Mouse (Mus musculus) yolk sac, embryonic 10.5 days (tissue): ENCODE data around the gene Slc35f1.

ENCODE experiments used
- DNase-seq: peaks from one replicate; pipeline ENCODE4 v3.0.0-alpha.2; 2017; ENCODE audit warnings: low spot score

Gene Slc35f1

GRCm38 (mm10) chr10:53101412-53101811, 411.1 kb downstream of the Slc35f1 start:
- no peak for DNase-seq

DNA sequence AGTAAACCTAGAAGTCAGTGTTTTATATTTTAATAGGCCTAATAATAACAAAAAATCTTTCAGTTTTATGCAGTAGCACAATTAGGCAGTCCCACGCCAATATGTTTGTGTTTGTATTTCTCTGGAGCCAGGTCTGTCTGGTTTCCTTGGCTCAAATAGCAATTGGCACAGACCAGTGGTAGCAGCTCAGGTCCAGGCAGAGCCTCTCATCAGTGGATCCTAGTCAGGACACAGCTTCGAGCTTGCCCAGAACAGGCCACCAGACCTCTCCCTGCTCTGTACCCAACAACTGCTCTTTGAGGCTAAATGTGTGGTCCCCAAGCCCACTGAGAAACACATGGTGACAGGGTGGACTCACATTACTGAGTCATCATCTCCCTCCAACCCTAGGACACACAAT, 412.1 kb downstream of the Slc35f1 start:
- no peak for DNase-seq

DNA sequence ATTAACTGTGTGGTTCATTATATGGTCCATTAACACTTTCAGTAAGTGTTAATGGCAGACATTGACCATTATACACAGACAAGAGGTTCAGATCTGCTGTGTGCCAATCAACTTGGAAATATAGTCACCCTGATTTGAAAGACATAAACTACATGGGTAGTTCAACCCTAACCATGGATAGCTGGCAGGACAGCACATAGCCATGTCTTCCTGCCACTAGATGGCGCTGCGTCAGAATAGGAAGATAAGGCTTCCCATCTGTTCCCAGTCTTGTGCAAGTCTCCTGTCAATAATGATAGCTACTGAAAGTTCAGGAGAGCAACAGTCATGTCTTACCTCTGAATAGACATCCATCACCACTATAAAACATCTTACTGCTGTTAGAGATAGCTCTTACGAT, 424.7 kb downstream of the Slc35f1 start:
- DNase-seq = peak; percentile 9

DNA sequence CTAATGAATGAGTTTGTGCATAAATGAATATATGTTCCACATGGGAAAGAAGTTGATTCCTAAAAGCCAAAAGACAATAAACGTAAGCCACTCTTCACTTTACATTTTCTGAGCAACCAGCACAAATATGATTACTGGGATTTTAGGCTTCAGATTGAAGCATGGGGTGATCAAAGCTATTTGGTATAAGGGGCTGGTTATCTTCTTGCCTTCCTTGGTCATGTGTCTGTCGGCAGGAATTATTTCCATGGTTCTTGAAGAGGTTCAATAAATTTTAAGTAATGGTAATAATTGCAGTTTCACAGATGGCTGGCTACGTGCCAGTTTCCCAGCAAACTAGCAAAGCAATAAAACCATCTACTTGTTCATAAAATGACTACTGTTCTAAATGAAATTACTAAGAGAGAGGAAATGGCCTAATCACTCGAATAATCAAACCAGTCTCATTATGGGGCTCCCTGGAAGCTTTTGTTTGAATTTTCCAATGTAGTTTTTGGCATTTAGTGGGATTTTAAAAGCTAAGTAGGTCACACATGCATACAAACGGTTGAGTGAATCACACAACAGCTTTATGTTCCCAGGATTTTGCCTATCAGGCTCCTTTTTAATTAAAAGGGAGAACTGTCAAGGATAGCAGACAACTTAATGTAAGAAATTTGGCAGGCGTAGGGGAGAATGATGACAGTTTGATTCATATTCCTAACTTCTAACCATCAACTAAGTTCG, 425.5 kb downstream of the Slc35f1 start:
- no peak for DNase-seq

DNA sequence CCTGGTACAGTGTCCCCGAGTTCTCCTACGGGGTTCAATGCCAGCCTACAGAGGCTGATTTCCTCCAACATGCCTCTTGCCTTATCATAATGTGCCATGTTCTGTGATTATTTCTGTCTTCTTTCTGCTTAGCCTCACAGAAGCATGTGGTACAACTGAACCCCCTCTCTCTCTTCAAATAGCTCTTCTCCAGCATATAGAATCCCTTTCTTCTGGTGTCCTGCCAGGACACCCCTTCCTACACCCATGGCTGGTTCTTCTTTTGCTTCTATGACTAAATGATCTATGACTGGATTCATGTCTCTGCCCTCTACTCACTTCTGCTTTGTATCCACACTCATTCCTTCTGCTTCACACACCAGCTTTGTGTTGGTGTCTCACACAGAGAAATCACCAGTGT, 430.3 kb downstream of the Slc35f1 start:
- no peak for DNase-seq

DNA sequence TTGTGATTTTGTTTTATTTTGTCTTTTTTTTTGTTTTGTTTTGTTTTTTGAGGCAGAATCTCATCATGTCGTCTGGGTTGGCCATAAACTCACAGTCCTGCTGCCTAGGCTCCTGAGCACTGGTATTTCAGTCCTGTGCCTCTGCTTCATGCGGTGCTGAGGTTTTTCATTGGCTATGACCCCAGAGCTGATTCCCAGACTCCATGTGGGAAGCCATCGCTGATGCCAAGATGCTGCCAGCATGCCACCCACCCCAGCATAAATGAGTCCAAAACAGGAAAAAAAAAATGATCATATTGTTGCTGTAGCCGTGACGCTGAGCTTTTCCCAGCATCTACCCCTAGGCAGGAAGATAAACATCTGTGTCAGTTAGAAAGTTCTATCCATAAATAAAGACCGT, 434.0 kb downstream of the Slc35f1 start:
- DNase-seq = no peak

- no peak for DNase-seq
Measured at GRCm38 (mm10) chr10:53132707-53133106, 442.4 kb downstream of the Slc35f1 start.

- DNase-seq = no peak
Measured at GRCm38 (mm10) chr10:53150321-53150720, 460.0 kb downstream of the Slc35f1 start.

GRCm38 (mm10) chr10:53150916-53151315, 460.6 kb downstream of the Slc35f1 start:
- DNase-seq = no peak

GRCm38 (mm10) chr10:53156374-53156773, 466.0 kb downstream of the Slc35f1 start:
- peak; percentile 9 for DNase-seq

- no peak for DNase-seq
Measured at GRCm38 (mm10) chr10:53157740-53158139, 467.4 kb downstream of the Slc35f1 start.
